ENCODE assay signal across 8 mouse cellular contexts in genomic region chr3:138906112-138906880, GRCm38 (mm10).
DNase-seq lines count a peak whose midpoint lies in the region; ATAC-seq and TF ChIP-seq lines count a peak whose summit lies in the region.

No protein-coding gene starts in this region.

- H3K4me3 ChIP-seq in intestine, embryonic 16.5 days (ENCODE audit: low read length) = no peak overlapping the region
- no peak overlapping the region for H3K4me3 ChIP-seq in midbrain, embryonic 14.5 days (replicated peaks; ENCODE audit: low read depth, low read length)
- H3K4me3 ChIP-seq in stomach, postnatal 0 days (ENCODE audit: low read depth, low read length) = no peak overlapping the region

- peak; percentile 43 to 60 for DNase-seq in urinary bladder, adult 18-20 months (ENCODE audit: low spot score in 2 of 2)
- DNase-seq in urinary bladder, postnatal 10 days (ENCODE audit: low spot score) = no peak
- DNase-seq in embryo, embryonic 10 days (ENCODE audit: low spot score) = peak; percentile 90
- DNase-seq in gastrocnemius, postnatal 4 days (ENCODE audit: low spot score in 2 of 2) = peak; percentile 53 to 75
- peak; percentile 53 to 61 for DNase-seq in left cerebral cortex, postnatal 36 days (ENCODE audit: low spot score in 2 of 2)
- peak; percentile 90 for DNase-seq in midbrain, embryonic 14.5 days
- peak; percentile 74 for DNase-seq in stomach, postnatal 0 days (ENCODE audit: low spot score)

- ATAC-seq in intestine, embryonic 16.5 days = peak; percentile 72
- peak; percentile 72; the same call in 1 of the 2 replicates for ATAC-seq in midbrain, embryonic 14.5 days (ENCODE audit: low FRiP score, low TSS enrichment)
- ATAC-seq in stomach, postnatal 0 days (ENCODE audit: low FRiP score, low TSS enrichment) = peak; percentile 80

- H3K4me1 ChIP-seq in intestine, embryonic 16.5 days (ENCODE audit: control insufficient read depth, insufficient read depth, low read length) = no peaks in the 10 kb centered on the region
- H3K4me1 ChIP-seq in midbrain, embryonic 14.5 days (ENCODE audit: control insufficient read depth, insufficient read depth, low read length) = no peaks in the 10 kb centered on the region; the same call in 1 of the 2 replicates
- no peaks in the 10 kb centered on the region for H3K4me1 ChIP-seq in stomach, postnatal 0 days (replicated peaks; ENCODE audit: control insufficient read depth, insufficient read depth)

- H3K9me3 ChIP-seq in intestine, embryonic 16.5 days (ENCODE audit: control insufficient read depth, low read length) = no peaks in the 10 kb centered on the region
- no peaks in the 10 kb centered on the region for H3K9me3 ChIP-seq in midbrain, embryonic 14.5 days (ENCODE audit: control insufficient read depth, low read length)
- H3K9me3 ChIP-seq in stomach, postnatal 0 days (ENCODE audit: control insufficient read depth, low read length) = no peaks in the 10 kb centered on the region

- H3K27ac ChIP-seq in intestine, embryonic 16.5 days (ENCODE audit: low read length) = no peak overlapping the region
- no peak overlapping the region for H3K27ac ChIP-seq in midbrain, embryonic 14.5 days (replicated peaks; ENCODE audit: low read depth, low read length)
- no peak overlapping the region for H3K27ac ChIP-seq in stomach, postnatal 0 days (replicated peaks)

- 31% methylated on average over 17 of the region's 17 CpGs for WGBS in intestine, embryonic 16.5 days
- WGBS in midbrain, embryonic 14.5 days = 35% methylated on average over 17 of the region's 17 CpGs
- 31% methylated on average over 17 of the region's 17 CpGs for WGBS in stomach, postnatal 0 days

- intact Hi-C loops in left cerebral cortex, postnatal 36 days (cut with DNase I) = loop anchor here (2.0 to 10.0 kb wide), 2 partner anchors 163 to 441 kb away; partner anchors contain the start of gene Tspan5

- no peak overlapping the region for H3K4me2 ChIP-seq in intestine, embryonic 16.5 days (ENCODE audit: low read depth, low read length)
- no peak overlapping the region for H3K4me2 ChIP-seq in midbrain, embryonic 14.5 days (ENCODE audit: low read length)
- H3K4me2 ChIP-seq in stomach, postnatal 0 days (replicated peaks; ENCODE audit: low read depth) = no peak overlapping the region

- H3K36me3 ChIP-seq in intestine, embryonic 16.5 days (ENCODE audit: control insufficient read depth, insufficient read depth, low read length) = no peaks in the 10 kb centered on the region
- peaks cover 13% of the 10 kb centered on the region for H3K36me3 ChIP-seq in midbrain, embryonic 14.5 days (ENCODE audit: control insufficient read depth, insufficient read depth, low read length)
- H3K36me3 ChIP-seq in stomach, postnatal 0 days (ENCODE audit: control insufficient read depth, insufficient read depth, low read length) = no peaks in the 10 kb centered on the region

- peak; percentile 95 for TF ChIP-seq CTCF in stomach, postnatal 0 days (IDR thresholded peaks at IDR 0.05; ENCODE audit: low read depth)

- no peaks in the 10 kb centered on the region for H3K27me3 ChIP-seq in intestine, embryonic 16.5 days (replicated peaks; ENCODE audit: control insufficient read depth, insufficient read depth, low read length)
- no peaks in the 10 kb centered on the region for H3K27me3 ChIP-seq in midbrain, embryonic 14.5 days (ENCODE audit: control insufficient read depth, insufficient read depth, low read length)
- no peaks in the 10 kb centered on the region for H3K27me3 ChIP-seq in stomach, postnatal 0 days (ENCODE audit: control insufficient read depth, insufficient read depth, low read length)

- no peak overlapping the region for H3K9ac ChIP-seq in intestine, embryonic 16.5 days (ENCODE audit: low read depth, low read length)
- H3K9ac ChIP-seq in midbrain, embryonic 14.5 days (replicated peaks; ENCODE audit: low read length) = no peak overlapping the region
- no peak overlapping the region for H3K9ac ChIP-seq in stomach, postnatal 0 days (ENCODE audit: low read length)

- no peak for TF ChIP-seq EP300 in stomach, postnatal 0 days (optimal IDR thresholded peaks at IDR 0.05)
